In genomic region chr17:45208596-45209386, GRCm38 (mm10) we compare ENCODE assay signal across 13 mouse cellular contexts.
A peak's percentile ranks its signal among the peaks of the same experiment; 100 is the strongest.
DNase-seq lines count a peak whose midpoint lies in the region; ATAC-seq and TF ChIP-seq lines count a peak whose summit lies in the region.
"Had no signal": no experiment of that assay in that cellular context is flagged by ENCODE, and none has a peak within 500 bp of the region (broad histone marks: within the 10 kb centered on the region; RNA-seq: fewer than 3 reads in every experiment).

No protein-coding gene starts in this region.

- H3K4me2 ChIP-seq in midbrain, embryonic 14.5 days (ENCODE audit: low read length), result no peak overlapping the region
- H3K4me2 ChIP-seq: liver, embryonic 13.5 days had no signal

- TF ChIP-seq CTCF in heart, adult 2 months (IDR thresholded peaks at IDR 0.05), result no peak

- H3K9me3 ChIP-seq in midbrain, embryonic 14.5 days (ENCODE audit: control insufficient read depth, low read length), result no peaks in the 10 kb centered on the region
- H3K9me3 ChIP-seq: liver, embryonic 13.5 days had no signal

- 24% methylated on average over 14 of the region's 14 CpGs for WGBS in midbrain, embryonic 14.5 days
- 62% methylated on average over 14 of the region's 14 CpGs for WGBS in heart, adult 2 months

- no peak overlapping the region for H3K4me3 ChIP-seq in midbrain, embryonic 14.5 days (replicated peaks; ENCODE audit: low read depth, low read length)
- H3K4me3 ChIP-seq in heart, adult 2 months, result no peak overlapping the region
- H3K4me3 ChIP-seq: liver, embryonic 13.5 days had no signal

- no peak overlapping the region for H3K9ac ChIP-seq in midbrain, embryonic 14.5 days (replicated peaks; ENCODE audit: low read length)
- H3K9ac ChIP-seq in heart, adult 2 months (ENCODE audit: low read depth, low read length), result no peak overlapping the region
- H3K9ac ChIP-seq: liver, embryonic 13.5 days had no signal

- TF ChIP-seq POLR2A in heart, adult 2 months (IDR thresholded peaks at IDR 0.05; ENCODE audit: insufficient read depth, low read depth, low read length), result no peak

- ATAC-seq in midbrain, embryonic 14.5 days (ENCODE audit: low FRiP score, low TSS enrichment), result peak; percentile 34; the same call in 1 of the 2 replicates
- ATAC-seq: inflammation-experienced regulatory T-cells, adult 6 months had no signal

- TF ChIP-seq EP300 in heart, adult 2 months (IDR thresholded peaks at IDR 0.05; ENCODE audit: insufficient read depth, low read depth, low read length), result no peak

- H3K27ac ChIP-seq in midbrain, embryonic 14.5 days (replicated peaks; ENCODE audit: low read depth, low read length), result no peak overlapping the region
- H3K27ac ChIP-seq in heart, adult 2 months, result no peak overlapping the region
- H3K27ac ChIP-seq: liver, embryonic 13.5 days; stomach, postnatal 0 days had no signal

- DNase-seq in embryo, embryonic 10 days (ENCODE audit: low spot score), result peak; percentile 49
- DNase-seq in embryo, embryonic 9.5 days (ENCODE audit: extremely low spot score), result no peak
- DNase-seq in embryo, embryonic 11 days, result peak; percentile 42
- peak; percentile 19 to 75 for DNase-seq in layer of hippocampus, adult 18-20 months (ENCODE audit: low spot score in 2 of 2)
- DNase-seq in midbrain, embryonic 14.5 days, result peak; percentile 52
- DNase-seq in urinary bladder, postnatal 14 days (ENCODE audit: low spot score), result no peak
- DNase-seq in heart, adult 2 months, result no peak
- DNase-seq in right cerebral cortex, postnatal 25 days, result no peak
- DNase-seq: liver, embryonic 13.5 days; lung, postnatal 36 days; right cerebral cortex, postnatal 4 days had no signal

- intact Hi-C loops in heart, adult 2 months (cut with DNase I), result no loop called here

- no peaks in the 10 kb centered on the region for H3K4me1 ChIP-seq in midbrain, embryonic 14.5 days (ENCODE audit: control insufficient read depth, insufficient read depth, low read length)
- no peaks in the 10 kb centered on the region for H3K4me1 ChIP-seq in heart, adult 2 months (ENCODE audit: control insufficient read depth, insufficient read depth, low read length)
- H3K4me1 ChIP-seq: liver, embryonic 13.5 days had no signal

- no peaks in the 10 kb centered on the region for H3K36me3 ChIP-seq in midbrain, embryonic 14.5 days (ENCODE audit: control insufficient read depth, insufficient read depth, low read length)
- no peaks in the 10 kb centered on the region for H3K36me3 ChIP-seq in heart, adult 2 months (ENCODE audit: control insufficient read depth, insufficient read depth, low read length)
- H3K36me3 ChIP-seq: liver, embryonic 13.5 days had no signal

- H3K27me3 ChIP-seq in midbrain, embryonic 14.5 days (ENCODE audit: control insufficient read depth, insufficient read depth, low read length), result no peaks in the 10 kb centered on the region
- H3K27me3 ChIP-seq in heart, adult 2 months (ENCODE audit: control insufficient read depth, insufficient read depth, low read length), result no peaks in the 10 kb centered on the region
- H3K27me3 ChIP-seq: liver, embryonic 13.5 days had no signal

- H3K79me2 ChIP-seq in heart, adult 2 months (replicated peaks; ENCODE audit: control insufficient read depth, insufficient read depth, low read length), result no peaks in the 10 kb centered on the region

Comparison
In these comparisons a context has a peak if more than half of its experiments do, and no peak if none do; other contexts are left out.
1. DNase-seq: peak in embryo, embryonic 10 days (single experiment), embryo, embryonic 11 days (single experiment), layer of hippocampus, adult 18-20 months (2 of 2) and midbrain, embryonic 14.5 days (single experiment); none in embryo, embryonic 9.5 days (single experiment), urinary bladder, postnatal 14 days (single experiment), heart, adult 2 months (0 of 2) and right cerebral cortex, postnatal 25 days (single experiment).